Mouse (Mus musculus) lung, adult 2 months (tissue): ENCODE data around the gene Ankrd44. TPM values are rescaled to one million over a fixed set of nuclear protein-coding genes. Genes with fewer than 3 reads are reported as not detected.

ENCODE experiments used
- DNase-seq: peaks from one replicate; pipeline ENCODE4 v3.0.0; 2022
- H3K4me1 ChIP-seq: fragments of 200-500 bp; 2 replicates; pipeline ENCODE4 v1.6.1; 2011; ENCODE audit warnings: low read length; ENCODE audit not compliant: control insufficient read depth, insufficient read depth
- H3K4me3 ChIP-seq: fragments of 200-500 bp; replicated peaks from 2 replicates; pipeline ENCODE3; 2011; ENCODE audit warnings: low read depth, mild to moderate bottlenecking, control low read depth, low read length; ENCODE audit errors: extremely low read depth
- CTCF ChIP-seq: fragments of 200-500 bp; IDR thresholded peaks from 2 replicates; pipeline ENCODE4 v1.5.1; 2011; ENCODE audit warnings: mild to moderate bottlenecking, low read length, control low read depth; ENCODE audit not compliant: insufficient read depth
- POLR2A ChIP-seq: fragments of 200-500 bp; IDR thresholded peaks from 2 replicates; pipeline ENCODE4 v1.6.1; 2011; ENCODE audit warnings: low read depth, mild to moderate bottlenecking, control low read depth, low read length, borderline replicate concordance; ENCODE audit errors: extremely low read depth
- WGBS: fragments of 180-500 bp; shearing (Covaris S2); methylation state at CpG from one replicate; pipeline ENCODE4 v1.1.7; 2018; 5-methylcytosine and 5-hydroxymethylcytosine counted together
- polyA plus RNA-seq: library from polyadenylated mRNA; depleted of rRNA; stranded (reverse); fragments of >200 nt; gene quantifications from 2 replicates; pipeline ENCODE4 v1.2.3, GENCODE M21; 2012

Gene Ankrd44
- polyA plus RNA-seq, 1 experiment: 67.3 TPM

GRCm38 (mm10) chr1:54923366-54924308, 2.5 kb downstream of the Ankrd44 start:
- no peak for DNase-seq
- 40% methylated on average over 6 of the region's 6 CpGs for WGBS
- no peak for TF ChIP-seq CTCF
- TF ChIP-seq POLR2A: no peak
- Histone ChIP-seq H3K4me1 (peaks cover 19% of the 10 kb centered on the region), H3K4me3 (peak overlapping the region; percentile 84)

GRCm38 (mm10) chr1:54922707-54923106, 3.5 kb downstream of the Ankrd44 start:
- no peak for TF ChIP-seq CTCF
- no peak for TF ChIP-seq POLR2A
- Histone ChIP-seq H3K4me1 (peaks cover 19% of the 10 kb centered on the region), H3K4me3 (no peak overlapping the region)
- WGBS: 42% methylated on average over 8 of the region's 8 CpGs
- no peak for DNase-seq

DNA sequence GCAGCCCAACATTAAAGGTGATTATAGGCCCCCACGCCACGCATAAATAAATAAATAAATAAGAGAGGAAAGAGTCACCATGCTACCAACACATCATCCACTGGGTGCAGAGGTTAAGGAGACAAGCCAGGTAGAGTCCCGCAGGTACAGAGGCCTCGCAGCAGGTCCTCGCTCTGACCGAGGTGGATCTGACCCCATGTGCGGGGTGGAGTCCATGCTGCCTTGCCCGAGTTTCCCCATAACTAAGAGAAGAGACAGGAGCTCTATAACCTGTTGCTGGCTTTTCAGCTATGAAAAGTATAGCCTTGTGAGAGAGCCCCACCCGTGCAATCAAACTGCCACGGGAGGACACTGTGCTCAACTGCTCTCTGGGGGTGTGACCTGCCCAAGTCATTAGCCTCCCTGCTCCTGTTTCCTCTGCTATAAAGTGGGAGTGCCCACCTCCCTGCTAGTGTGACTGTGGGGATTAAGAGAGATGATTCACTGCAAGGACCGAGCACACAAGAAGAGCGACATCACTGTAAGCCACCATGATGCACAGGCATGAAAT, 4.1 kb downstream of the Ankrd44 start:
- Histone ChIP-seq H3K4me3 (peak overlapping the region; percentile 19), H3K4me1 (peaks cover 23% of the 10 kb centered on the region)
- no peak for DNase-seq
- TF ChIP-seq POLR2A (no peak), CTCF (no peak)
- 60% methylated on average over 12 of the region's 12 CpGs for WGBS

DNA sequence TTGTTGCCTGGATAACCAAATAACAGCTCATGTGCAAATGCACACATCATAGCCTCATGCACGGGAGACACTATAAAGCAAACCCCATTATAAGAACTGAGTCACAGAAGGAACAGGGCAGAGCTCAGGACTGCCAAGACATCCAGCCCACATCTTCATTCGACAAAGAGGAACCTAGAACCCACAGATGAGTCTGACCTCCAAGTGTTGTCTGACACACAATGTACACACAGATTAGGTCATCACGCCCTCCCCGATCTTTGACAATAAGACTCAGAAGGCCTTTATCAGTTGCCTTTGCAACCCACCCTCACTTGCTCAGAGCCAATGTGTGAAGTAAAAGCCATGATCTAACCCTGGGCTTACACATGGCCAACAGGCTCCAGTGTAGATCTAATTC, 6.1 kb downstream of the Ankrd44 start:
- Histone ChIP-seq H3K4me1 (peaks cover 26% of the 10 kb centered on the region), H3K4me3 (no peak overlapping the region)
- WGBS: 71% methylated on average over 4 of the region's 4 CpGs
- DNase-seq: no peak
- TF ChIP-seq CTCF: no peak
- TF ChIP-seq POLR2A: no peak

DNA sequence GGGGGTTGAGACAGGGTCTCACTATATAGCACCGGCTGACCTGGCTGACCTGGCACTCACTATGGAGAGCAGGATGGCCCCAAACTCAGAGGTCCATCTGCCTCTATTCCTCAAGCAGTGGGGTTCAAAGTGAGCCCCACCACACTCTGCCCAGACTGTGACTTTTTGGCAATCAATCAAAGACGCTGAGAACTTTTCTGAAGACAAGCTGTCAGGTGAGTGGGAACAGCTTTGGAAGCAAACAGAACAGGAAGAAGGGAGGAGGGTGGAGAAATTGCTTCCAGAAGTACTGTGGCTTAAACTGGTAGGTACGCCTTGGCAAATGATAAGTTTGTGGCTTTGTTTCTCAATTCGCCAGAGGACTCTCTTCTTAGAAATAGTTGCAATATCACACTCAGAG, 9.7 kb downstream of the Ankrd44 start:
- DNase-seq: no peak
- Histone ChIP-seq H3K4me1 (peaks cover 28% of the 10 kb centered on the region), H3K4me3 (no peak overlapping the region)
- TF ChIP-seq CTCF (no peak), POLR2A (no peak)
- 53% methylated on average over 4 of the region's 4 CpGs for WGBS

DNA sequence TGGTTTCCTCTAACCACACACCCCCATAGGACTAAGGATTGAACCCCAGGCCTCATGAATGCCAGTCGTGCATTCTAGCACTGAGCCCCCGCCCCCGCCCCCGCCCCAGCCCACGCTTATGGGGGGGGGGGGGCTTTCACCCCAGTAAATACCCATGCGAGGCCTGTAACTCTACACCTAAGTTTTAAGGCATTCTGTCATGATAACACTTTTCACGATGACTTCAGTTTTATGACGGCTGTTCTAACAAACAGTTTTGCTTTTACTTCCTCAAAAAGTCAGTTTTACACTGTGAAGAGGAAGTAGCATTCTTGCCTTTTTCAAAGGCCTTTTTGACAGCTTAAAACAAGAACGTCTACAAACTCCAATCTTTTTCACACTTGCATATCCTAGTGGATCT, 11.8 kb downstream of the Ankrd44 start:
- H3K4me1 ChIP-seq: peaks cover 37% of the 10 kb centered on the region
- WGBS: 29% methylated on average over 9 of the region's 9 CpGs
- TF ChIP-seq CTCF: no peak
- TF ChIP-seq POLR2A: no peak

DNA sequence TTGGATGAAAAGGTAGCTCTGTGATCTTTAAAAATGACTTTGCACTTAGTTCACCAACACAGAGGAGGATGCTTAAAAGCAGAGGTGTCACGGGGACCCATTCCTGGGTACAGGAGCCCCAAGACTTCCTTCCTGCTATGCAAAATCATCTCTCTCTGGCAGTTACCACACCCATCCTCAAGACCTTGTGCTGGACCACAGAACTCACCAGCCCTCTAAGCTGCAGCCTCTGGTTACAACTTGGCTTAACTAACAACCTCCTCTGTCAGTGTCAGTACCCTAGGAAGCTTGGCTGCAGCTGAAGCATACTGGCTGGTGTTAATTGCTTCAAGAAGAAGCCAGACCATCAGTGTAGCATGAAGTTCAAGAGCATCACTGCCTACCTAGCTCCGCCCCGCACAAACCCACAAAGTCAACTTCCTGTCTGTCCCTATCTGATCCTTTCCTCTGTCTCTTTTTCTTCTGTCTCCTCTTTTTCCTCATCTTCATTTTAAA, 12.8 kb downstream of the Ankrd44 start:
- no peak for DNase-seq
- WGBS: 65% methylated on average over 3 of the region's 3 CpGs
- Histone ChIP-seq H3K4me1 (peaks cover 37% of the 10 kb centered on the region), H3K4me3 (no peak overlapping the region)
- TF ChIP-seq CTCF (no peak), POLR2A (no peak)

More for the DNA sequence above, 11.8 kb downstream of the Ankrd44 start:
- no peak overlapping the region for H3K4me3 ChIP-seq
- DNase-seq: no peak

DNA sequence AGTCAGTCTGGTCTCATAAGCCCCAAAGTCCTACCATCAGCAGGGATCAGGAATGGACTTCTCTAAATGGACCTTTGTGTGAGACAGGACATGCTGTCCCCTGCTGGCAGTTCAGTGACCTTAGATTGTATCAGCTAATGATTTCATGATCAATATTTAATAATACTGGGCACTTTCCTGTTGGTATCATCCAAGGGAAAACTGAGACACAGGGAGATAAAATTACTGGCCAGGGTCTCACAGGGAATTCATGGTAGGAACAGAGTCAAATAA, 13.2 kb downstream of the Ankrd44 start:
- H3K4me3 ChIP-seq: no peak overlapping the region
- peaks cover 37% of the 10 kb centered on the region for H3K4me1 ChIP-seq
- TF ChIP-seq CTCF (no peak), POLR2A (no peak)
- DNase-seq: no peak

GRCm38 (mm10) chr1:54912290-54913062, 13.7 kb downstream of the Ankrd44 start:
- 37% methylated on average over 7 of the region's 7 CpGs for WGBS
- DNase-seq: no peak
- Histone ChIP-seq H3K4me1 (peaks cover 37% of the 10 kb centered on the region), H3K4me3 (no peak overlapping the region)
- TF ChIP-seq CTCF: no peak
- TF ChIP-seq POLR2A: no peak
